Mouse (Mus musculus) frontal cortex, postnatal 10 days (tissue): ENCODE measurements around the gene Plac1.
A peak's percentile ranks its signal among the peaks of the same experiment; 100 is the strongest.

ENCODE experiments used
- DNase-seq, 2 experiments: peaks; one replicate each; pipeline ENCODE4 v3.0.0; 2022; ENCODE audit warnings: low spot score in 2 of 2, mixed read lengths in 1 of 2

Plac1 gene

DNA sequence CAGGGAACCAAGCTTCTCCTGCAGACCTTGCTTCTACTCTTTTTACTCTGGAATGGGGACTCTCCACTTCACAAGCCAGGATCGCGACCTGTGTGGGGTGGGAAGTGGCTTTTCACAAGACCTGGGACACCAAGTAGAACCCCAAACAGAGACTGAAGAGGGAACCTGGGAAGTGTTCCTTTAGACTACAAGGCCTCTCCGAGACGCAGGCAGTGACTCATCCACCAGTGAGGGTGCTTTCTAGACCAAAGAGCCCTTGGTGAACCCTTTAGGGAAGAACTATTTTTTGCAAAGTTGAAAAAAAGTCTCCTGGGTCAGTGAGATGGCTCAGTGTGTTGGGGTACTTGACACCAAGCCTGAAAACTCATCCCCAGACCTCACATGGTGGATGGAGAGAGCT is 129.8 kb downstream of the Plac1 start:
- DNase-seq, result no peak

- DNase-seq, result no peak
Observed at GRCm38 (mm10) chrX:53107127-53107526, 132.8 kb downstream of the Plac1 start.

GRCm38 (mm10) chrX:53101165-53101564 is 138.7 kb downstream of the Plac1 start:
- DNase-seq, result no peak

- no peak for DNase-seq
Observed at GRCm38 (mm10) chrX:53099951-53100350, 140.0 kb downstream of the Plac1 start.

DNA sequence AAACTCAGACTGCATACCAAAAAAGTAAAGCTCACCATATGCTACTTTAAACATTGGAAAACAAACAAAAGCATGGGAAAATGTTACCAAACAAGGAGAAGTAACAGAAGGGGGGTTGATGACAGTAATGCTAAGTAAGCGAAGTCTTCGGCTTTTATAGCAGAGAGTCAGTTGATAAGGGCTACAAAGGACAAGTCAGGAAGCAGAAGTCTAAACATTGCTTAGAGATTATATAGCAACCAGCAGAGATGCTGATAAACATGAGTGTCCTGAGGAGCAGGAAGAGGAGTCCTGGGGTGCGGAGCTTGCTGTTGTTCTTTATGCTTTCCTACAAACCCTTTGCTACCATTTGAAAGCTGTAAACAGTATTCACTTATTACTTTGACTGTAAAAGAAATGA is 140.6 kb downstream of the Plac1 start:
- DNase-seq, result no peak

DNA sequence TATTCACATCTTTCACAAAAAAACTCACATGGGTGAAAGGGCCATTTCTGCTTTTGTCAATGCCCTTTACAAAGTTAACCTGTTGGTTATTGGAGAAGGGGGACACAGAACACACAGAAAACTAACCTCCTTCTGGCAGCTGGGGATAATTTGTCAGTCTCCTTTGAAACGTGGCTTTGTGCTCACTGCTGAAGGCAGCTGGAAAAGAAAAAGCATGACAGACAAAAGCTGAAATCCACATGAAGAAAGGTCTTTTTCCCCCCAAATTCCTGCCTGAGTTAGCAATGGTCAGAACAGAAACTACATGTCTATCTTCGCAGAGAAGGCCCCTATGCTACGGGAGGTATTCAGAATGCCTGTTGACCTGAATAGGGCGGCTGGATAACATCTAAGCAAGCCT is 141.6 kb downstream of the Plac1 start:
- no peak for DNase-seq

DNA sequence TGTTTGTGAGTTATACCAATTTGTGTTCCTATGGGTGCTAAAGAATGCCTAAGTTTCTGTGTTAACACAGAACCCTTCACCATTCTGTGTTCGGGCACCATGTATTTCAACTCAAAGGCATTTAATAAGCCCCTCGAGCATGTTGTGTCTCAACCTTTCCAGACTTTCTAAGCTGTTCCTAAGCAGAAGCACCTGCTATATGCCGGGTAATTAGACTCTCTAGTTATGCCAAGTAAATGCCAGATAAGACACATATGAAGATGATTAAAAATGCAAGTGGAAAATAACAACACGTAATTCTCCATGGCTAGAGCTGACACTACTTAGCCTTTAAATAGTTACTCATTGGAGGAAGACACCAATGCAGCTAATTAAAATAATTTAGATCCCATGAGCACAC is 142.1 kb downstream of the Plac1 start:
- DNase-seq, result no peak

DNA sequence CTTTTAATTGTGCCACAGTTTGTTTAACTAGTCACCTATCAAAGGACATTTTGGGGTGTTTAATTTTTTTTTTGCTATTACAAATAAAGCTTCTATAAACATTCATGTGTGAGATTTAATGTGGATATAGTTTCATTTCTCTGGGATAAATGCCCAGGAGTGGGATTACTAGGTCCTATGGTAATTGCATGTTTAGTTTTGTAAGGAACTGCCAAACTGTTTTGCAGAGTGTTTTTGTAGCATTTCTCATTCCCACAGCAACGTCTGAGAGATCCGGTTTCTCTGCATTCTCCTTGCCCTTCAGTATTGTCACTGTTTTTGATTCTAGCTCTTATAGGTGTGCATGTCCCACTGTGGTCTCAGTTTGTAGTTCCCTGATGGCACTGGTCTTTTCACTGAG is 146.5 kb downstream of the Plac1 start:
- DNase-seq, result no peak

- no peak for DNase-seq
Observed at GRCm38 (mm10) chrX:53088663-53089292, 151.1 kb downstream of the Plac1 start.

DNA sequence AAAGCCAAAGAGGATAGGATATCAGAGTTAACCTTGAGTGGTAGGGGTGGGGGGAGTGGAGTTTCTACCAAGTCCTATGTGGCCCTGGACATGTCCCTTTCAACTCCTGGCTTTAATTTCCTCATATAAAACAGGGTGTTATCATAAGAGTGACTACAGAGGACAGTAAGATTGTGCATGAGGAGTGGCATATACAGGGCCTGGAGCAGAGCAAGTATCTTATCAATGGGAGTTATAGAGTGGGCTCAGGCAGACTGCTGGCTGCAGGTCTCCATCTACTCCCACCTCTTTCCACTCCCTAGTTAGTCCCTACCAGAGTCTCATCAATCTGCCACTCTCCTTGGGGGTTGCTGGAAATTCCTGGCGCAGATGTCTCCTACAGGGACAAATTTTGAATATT is 152.7 kb downstream of the Plac1 start:
- DNase-seq, result no peak

GRCm38 (mm10) chrX:53085559-53085958 is 154.4 kb downstream of the Plac1 start:
- DNase-seq, result no peak

DNA sequence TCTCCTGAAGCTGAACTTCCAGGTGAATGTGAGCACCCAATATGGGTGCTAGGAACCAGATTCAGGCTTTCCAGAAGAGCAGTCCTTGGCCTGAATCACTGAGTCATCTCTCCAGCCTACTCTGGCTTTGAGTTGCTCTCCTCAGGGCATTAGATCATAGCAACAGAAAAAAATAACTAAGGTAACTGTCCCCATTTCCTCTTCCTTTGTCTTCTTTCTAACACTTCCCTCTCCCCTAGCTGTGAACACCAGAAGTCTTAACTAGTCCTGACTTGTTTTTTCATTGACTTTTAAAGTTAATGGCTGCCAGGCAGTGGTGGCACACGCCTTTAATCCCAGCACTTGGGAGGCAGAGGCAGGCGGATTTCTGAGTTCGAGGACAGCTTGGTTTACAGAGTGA is 175.5 kb downstream of the Plac1 start:
- no peak for DNase-seq

DNA sequence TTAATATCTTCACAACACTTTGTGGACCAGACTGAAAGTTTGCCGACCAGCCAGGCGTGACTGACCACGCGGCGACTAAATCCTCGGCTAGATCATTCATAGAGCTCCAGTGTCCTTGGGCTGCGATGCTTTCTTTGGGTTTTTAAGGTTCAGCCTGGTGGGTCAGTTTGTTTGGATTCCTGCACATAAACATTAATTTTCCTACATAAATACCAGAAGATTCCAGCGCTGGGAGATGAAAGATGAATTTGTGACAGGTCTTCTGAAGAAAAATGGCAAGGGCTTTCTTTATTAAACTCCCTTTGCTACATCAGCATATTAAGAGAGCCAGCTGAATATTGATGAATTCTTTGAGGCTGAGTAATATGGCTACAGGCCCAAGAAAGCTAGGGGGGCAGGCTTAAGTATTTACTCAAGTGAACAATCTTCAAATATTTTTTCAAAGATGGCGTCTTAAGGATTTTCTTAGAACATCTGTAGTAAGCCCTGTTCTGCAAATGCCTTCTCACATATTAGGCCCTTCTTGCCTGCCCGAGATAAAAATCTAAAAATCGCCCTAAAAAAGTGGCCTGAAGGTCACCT is 180.4 kb downstream of the Plac1 start:
- DNase-seq, result no peak

GRCm38 (mm10) chrX:53058459-53059280 is 181.2 kb downstream of the Plac1 start:
- DNase-seq, result no peak

DNA sequence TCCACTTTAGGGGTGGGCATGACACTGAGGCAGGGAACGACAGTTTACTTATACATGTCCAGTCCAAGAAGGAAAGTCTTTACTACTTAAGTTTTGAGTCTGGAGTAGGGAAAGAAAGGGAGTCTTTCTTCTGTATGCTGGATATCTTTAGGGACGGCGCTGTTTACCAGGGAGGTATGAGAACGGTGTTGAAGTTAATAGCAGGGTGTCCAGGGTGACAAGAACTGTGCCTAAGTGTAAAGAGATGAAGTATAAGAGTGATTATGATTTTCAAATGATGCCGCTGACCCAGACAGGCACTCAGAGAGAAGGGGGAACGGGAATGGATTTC is 182.2 kb downstream of the Plac1 start:
- DNase-seq, result no peak

DNA sequence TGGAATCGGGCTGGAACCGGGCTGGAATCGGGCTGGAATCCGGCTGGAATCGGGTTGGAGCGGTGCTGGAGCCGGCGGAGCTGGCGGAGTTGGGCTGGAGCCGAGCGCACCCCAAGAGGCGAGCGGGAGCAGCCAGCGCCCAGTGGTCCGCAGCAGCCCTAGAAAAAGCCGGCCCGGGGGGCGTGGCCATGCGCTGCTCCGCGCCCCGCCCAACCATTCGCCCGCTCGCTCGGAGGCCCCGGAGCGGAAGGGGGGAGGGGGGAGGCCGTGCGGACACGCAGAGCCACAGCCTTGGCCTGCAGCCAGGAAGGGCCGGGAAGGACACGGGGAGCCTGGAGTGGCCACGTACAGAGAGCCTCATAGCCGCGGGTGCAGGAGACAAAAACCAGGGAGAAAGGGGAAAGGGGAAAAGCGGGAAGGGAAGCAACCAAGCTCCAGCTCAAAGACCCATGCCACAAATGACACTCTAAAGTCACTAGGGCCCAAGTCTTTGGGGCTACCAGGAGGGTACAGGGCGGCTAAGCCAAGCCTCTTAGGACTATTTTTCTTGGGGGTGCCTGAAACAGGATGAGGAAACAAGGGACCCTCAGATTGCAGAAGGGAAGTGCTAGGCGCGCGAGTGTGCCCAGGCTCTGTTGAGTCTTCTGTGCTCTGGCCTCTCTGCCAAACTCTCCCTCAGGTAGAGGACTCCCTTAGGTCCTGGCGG is 182.7 kb downstream of the Plac1 start:
- DNase-seq, result peak; percentile 50 to 73

- no peak for DNase-seq
Observed at GRCm38 (mm10) chrX:53056627-53057026, 183.3 kb downstream of the Plac1 start.

DNA sequence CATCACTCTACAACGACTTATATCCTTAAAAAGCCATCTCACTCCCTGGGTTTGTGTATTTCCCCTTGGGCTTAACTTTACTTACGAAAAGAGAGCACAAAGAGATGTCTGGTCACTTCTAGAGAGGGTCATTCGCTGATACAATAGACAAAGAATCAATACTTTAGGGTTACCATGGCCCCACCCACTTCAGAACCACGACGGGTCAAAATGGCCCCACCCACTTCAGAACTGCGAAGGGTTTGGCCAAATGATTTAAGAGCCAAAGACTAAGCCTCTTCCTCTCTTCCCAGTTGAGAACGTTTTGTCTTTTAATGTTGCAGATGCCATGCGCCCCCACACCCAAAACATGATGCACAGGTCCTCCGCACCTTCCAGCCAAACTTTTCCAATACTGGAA is 184.1 kb downstream of the Plac1 start:
- no peak for DNase-seq

DNA sequence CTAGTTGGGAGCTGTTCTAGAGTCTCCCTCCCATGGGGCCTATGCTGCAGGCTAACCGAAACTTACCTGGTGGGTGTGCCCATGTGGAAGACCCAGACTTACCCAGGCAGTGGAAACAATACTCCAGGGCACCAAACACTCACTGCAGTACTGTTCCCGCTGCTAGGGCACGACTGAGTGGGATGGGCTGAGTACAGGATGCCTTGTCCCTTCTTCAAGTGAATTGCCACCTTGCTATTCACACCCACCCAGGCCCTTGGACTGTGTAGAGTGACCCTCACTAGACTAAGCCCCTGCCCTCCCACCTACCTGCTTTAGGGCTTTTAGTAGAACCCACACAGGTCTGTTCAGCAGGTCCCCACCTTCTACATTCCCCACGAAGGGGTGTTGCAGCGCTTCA is 186.0 kb downstream of the Plac1 start:
- no peak for DNase-seq

DNA sequence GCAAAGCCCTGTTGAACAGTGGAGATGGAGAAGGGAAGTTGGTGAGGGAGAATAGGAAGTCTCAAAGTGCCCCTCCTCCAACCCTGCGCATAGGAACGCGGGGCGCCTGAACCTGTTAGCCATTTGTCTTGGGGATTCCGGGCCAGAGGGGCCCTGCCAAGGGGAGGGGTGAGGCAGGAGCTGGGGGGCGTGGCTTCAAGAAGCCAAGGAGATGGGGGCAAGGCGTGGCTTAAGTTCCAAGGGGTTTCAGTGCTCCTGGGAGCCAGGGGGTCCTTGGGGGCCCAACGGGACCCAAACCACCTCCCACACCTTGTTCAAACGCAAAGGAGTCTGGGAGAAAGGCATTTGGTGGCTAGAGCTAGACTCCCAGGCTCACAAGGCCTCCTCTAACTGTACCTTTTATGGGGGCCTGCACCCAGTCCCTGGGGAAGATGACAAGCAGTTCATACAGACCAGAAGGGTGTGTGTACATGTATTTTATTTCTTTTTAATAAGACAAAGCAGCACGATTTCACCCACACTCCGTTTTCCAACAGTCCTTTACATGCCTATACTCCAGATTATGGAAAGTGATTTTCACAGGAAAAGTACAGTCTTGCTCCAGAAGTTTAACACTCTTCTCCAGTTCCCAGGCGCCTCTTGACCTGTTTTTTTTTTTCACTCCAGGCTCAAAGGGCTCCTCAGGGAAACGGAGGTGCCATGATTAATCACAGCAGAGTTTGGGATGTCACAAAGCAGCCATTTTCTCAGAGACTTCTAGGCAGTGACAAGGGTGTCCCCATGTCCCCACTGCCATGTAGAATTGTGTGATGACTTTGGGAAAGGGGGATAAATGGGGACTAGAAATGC is 187.0 kb downstream of the Plac1 start:
- DNase-seq, result no peak

GRCm38 (mm10) chrX:53050353-53050752 is 189.6 kb downstream of the Plac1 start:
- DNase-seq, result no peak

DNA sequence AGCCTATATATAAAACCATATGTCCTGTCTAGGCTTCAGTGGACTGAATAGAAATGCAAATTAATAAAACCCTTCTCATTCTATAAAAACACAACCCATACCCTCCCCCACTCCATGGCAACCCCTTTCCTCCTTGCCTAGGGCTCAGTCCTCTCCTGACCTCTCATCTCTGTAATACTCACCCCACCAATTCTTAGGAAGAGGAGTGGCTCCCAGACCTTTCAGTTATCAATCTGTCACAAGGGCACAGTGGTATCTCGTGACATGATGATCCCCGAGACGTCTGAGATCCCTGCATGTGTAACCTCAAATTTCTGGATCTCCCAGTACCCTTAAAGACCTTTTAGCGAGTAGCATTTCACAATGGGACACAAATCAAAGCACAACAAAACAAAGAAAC is 190.7 kb downstream of the Plac1 start:
- DNase-seq, result no peak
